Mouse (Mus musculus) limb, embryonic 13.5 days (tissue): ENCODE data around the gene Tesk2. TPM values are rescaled to one million over a fixed set of nuclear protein-coding genes. Genes with fewer than 3 reads are reported as not detected.

Experiments
- ATAC-seq: fragments of 200-750 bp; cut with Nextera tagmentation; 2 replicates; pipeline ENCODE4 v1.8.0; 2017; ENCODE audit warnings: low read depth, moderate number of reproducible peaks, moderate TSS enrichment; ENCODE audit not compliant: low FRiP score
- H3K27ac ChIP-seq: fragments of 300-500 bp; sonication (generic); 2 replicates; pipeline ENCODE4 v1.5.1; 2015; ENCODE audit warnings: inconsistent platforms, mild to moderate bottlenecking, moderate library complexity
- H3K27me3 ChIP-seq: fragments of 300-500 bp; sonication (generic); 2 replicates; pipeline ENCODE4 v1.6.1; 2015; ENCODE audit warnings: mild to moderate bottlenecking, inconsistent platforms
- H3K36me3 ChIP-seq: fragments of 300-500 bp; sonication (generic); 2 replicates; pipeline ENCODE4 v1.6.1; 2015; ENCODE audit warnings: inconsistent platforms, mild to moderate bottlenecking, moderate library complexity
- H3K4me1 ChIP-seq: fragments of 300-500 bp; sonication (generic); 2 replicates; pipeline ENCODE4 v1.6.1; 2015; ENCODE audit warnings: inconsistent platforms
- H3K4me2 ChIP-seq: fragments of 300-500 bp; sonication (generic); replicated peaks from 2 replicates; pipeline ENCODE4 v1.6.1; 2015; ENCODE audit warnings: inconsistent platforms, mild to moderate bottlenecking, moderate library complexity
- H3K4me3 ChIP-seq: fragments of 300-500 bp; sonication (generic); 2 replicates; pipeline ENCODE4 v1.5.1; 2015; ENCODE audit warnings: moderate library complexity, mild to moderate bottlenecking, inconsistent platforms
- H3K9ac ChIP-seq: fragments of 300-500 bp; sonication (generic); 2 replicates; pipeline ENCODE4 v1.6.1; 2015; ENCODE audit warnings: mild to moderate bottlenecking, inconsistent platforms
- H3K9me3 ChIP-seq: fragments of 300-500 bp; sonication (generic); 2 replicates; pipeline ENCODE4 v1.6.1; 2016; ENCODE audit warnings: inconsistent platforms
- WGBS: fragments of 180-500 bp; shearing (Covaris S2); methylation state at CpG from one replicate; pipeline ENCODE4 v1.1.7; 2015; 5-methylcytosine and 5-hydroxymethylcytosine counted together
- polyA plus RNA-seq: library from polyadenylated mRNA; unstranded; fragments of >200 nt; fragmentation: Nextera tagmentation; extraction: Ambion mirVana; gene quantifications from 2 replicates; pipeline ENCODE4 v1.2.1, GENCODE M21; 2015

Gene Tesk2
- polyA plus RNA-seq, 1 experiment from 2014 or later, result 10.9 TPM

- Histone ChIP-seq H3K4me3 (no peak overlapping the region), H3K9me3 (no peaks in the 10 kb centered on the region), H3K4me1 (no peaks in the 10 kb centered on the region), H3K36me3 (no peaks in the 10 kb centered on the region), H3K27ac (no peak overlapping the region), H3K4me2 (no peak overlapping the region), H3K9ac (no peak overlapping the region), H3K27me3 (no peaks in the 10 kb centered on the region)
- WGBS, result 92% methylated on average over 5 of the region's 5 CpGs
- ATAC-seq, result no peak
Measured at GRCm38 (mm10) chr4:116776391-116776790, 55.6 kb downstream of the Tesk2 start.

DNA sequence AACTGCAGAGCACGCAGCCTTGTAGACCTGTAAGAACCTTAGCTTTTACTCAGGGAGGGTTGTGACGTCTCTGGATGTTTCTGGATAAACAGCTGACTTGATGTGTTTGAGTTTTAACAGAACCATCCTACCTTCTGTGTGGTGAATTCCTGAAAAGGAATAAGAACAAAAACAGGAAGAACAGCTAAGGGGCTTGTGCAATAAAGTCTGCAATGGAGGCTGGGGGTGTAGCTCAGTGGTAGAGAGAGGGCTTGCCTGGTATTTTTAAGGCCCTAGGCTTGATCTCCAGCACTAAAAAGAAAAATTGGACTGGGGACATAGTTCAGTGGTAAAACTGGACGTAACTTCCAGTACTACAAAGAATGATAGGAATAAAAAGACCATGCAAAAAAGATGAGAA lies 56.3 kb downstream of the Tesk2 start:
- Histone ChIP-seq H3K4me3 (no peak overlapping the region), H3K9me3 (no peaks in the 10 kb centered on the region), H3K9ac (no peak overlapping the region), H3K36me3 (no peaks in the 10 kb centered on the region), H3K4me1 (no peaks in the 10 kb centered on the region), H3K4me2 (no peak overlapping the region), H3K27ac (no peak overlapping the region), H3K27me3 (no peaks in the 10 kb centered on the region)
- ATAC-seq, result no peak
- WGBS, result 89% methylated on average over 3 of the region's 3 CpGs

DNA sequence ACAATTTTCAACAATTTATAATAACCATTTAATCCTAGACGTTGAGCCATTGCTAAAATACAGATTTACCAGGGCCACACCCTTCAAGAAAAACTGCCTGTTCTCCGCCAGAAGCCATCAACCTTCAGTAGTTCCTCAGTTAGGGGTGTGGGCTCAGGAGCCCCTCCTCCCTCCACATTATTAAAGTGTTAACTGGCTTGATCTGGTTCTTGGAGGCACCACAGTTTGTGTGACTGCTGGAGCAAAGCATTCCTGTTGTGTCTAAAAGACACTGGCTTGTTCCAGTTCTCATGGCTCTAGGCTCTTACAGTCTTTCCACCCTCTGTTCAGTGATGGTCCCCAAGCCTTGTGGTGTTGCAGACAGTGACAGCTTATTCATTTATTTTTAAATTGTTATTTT lies 59.8 kb downstream of the Tesk2 start:
- Histone ChIP-seq H3K9me3 (no peaks in the 10 kb centered on the region), H3K9ac (no peak overlapping the region), H3K4me1 (no peaks in the 10 kb centered on the region), H3K27me3 (no peaks in the 10 kb centered on the region), H3K36me3 (no peaks in the 10 kb centered on the region), H3K4me2 (no peak overlapping the region), H3K27ac (no peak overlapping the region), H3K4me3 (no peak overlapping the region)
- 50% methylated on average over 2 of the region's 2 CpGs for WGBS
- ATAC-seq, result no peak

- no peaks in the 10 kb centered on the region for H3K4me1 ChIP-seq
- no peak overlapping the region for H3K4me2 ChIP-seq
- WGBS, result 36% methylated on average over 2 of the region's 2 CpGs
- H3K4me3 ChIP-seq, result no peak overlapping the region
- ATAC-seq, result no peak
- no peak overlapping the region for H3K9ac ChIP-seq
- H3K27ac ChIP-seq, result no peak overlapping the region
- H3K27me3 ChIP-seq, result no peaks in the 10 kb centered on the region
- H3K36me3 ChIP-seq, result no peaks in the 10 kb centered on the region
- no peaks in the 10 kb centered on the region for H3K9me3 ChIP-seq
Measured at GRCm38 (mm10) chr4:116781366-116781765, 60.6 kb downstream of the Tesk2 start.

DNA sequence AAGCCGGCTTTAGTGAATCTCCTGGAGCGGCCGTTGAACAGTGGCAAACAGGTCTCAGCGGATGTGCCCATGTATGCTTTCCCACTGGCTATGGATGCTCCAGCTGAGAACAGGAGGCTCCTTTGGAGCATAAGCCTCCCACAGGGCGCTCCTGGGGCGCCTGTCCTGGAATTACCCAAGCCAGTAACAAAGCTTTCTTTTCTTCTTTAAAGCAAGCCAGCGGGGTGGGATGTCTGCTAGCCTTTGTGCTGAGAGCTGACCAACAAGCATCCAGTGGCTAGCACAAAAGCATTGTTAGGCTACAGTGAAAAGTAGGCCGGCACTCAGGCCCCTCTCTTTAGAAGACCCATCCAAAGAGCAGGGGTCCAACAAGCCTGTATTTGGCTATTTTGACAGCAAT lies 61.4 kb downstream of the Tesk2 start:
- H3K4me1 ChIP-seq, result no peaks in the 10 kb centered on the region
- no peaks in the 10 kb centered on the region for H3K27me3 ChIP-seq
- H3K4me2 ChIP-seq, result no peak overlapping the region
- no peak for ATAC-seq
- H3K27ac ChIP-seq, result no peak overlapping the region
- no peak overlapping the region for H3K4me3 ChIP-seq
- no peaks in the 10 kb centered on the region for H3K36me3 ChIP-seq
- H3K9ac ChIP-seq, result peak overlapping the region; percentile 1; the same call in 1 of the 2 replicates
- no peaks in the 10 kb centered on the region for H3K9me3 ChIP-seq
- WGBS, result 30% methylated on average over 8 of the region's 8 CpGs

DNA sequence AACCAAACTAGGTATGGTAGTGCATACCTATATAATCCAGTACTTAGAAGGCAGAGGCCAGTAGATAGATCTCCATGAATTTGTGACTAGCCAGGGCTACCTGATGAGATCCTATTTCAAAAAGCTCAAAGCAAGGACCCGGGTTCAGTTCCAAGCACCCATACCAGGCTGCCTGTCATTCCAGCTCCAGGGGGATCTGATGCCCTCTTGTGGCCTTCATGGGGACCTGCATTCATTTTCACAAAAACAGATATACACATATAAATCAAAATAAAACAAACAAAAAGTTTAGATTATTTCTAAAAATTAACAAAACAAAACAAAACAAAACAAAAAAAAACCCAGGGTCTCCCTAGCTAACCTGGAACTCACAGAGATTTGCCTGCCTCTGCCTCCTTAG lies 65.8 kb downstream of the Tesk2 start:
- 97% methylated on average over 1 of the region's 1 CpGs for WGBS
- Histone ChIP-seq H3K36me3 (no peaks in the 10 kb centered on the region), H3K4me1 (peaks cover 5% of the 10 kb centered on the region), H3K4me2 (no peak overlapping the region), H3K9me3 (no peaks in the 10 kb centered on the region), H3K4me3 (no peak overlapping the region), H3K27me3 (no peaks in the 10 kb centered on the region), H3K9ac (no peak overlapping the region), H3K27ac (no peak overlapping the region)
- no peak for ATAC-seq

- Histone ChIP-seq H3K27me3 (no peaks in the 10 kb centered on the region), H3K4me2 (peak overlapping the region; percentile 17; the same call in 1 of the 2 replicates), H3K9ac (0 out of 2 replicates have a peak overlapping the region, but pooled peaks have one; percentile 25), H3K36me3 (no peaks in the 10 kb centered on the region), H3K4me1 (peaks cover 5% of the 10 kb centered on the region), H3K4me3 (no peak overlapping the region), H3K27ac (peak overlapping the region; percentile 29; the same call in 1 of the 2 replicates), H3K9me3 (no peaks in the 10 kb centered on the region)
- no peak for ATAC-seq
- 36% methylated on average over 7 of the region's 7 CpGs for WGBS
Measured at GRCm38 (mm10) chr4:116787985-116788760, 67.4 kb downstream of the Tesk2 start.

DNA sequence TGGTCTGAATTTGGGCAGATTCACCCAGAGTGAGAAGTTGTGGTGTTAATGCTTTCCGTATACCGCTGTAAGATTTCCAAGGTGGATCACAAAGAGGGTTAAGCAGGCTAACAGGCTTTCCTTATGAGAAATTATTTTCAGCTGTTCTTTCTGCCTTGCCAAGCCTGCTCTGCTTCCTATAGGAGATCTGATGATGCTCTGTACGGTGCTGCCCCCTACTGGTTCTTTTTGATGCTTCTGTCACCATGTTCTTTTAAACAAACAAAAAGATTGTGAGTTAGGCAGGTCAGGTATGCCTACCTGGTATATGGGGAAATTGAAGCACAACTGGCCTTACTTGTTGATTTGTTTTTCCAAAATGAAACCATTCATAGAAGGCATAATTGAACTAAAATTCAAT lies 68.2 kb downstream of the Tesk2 start:
- no peaks in the 10 kb centered on the region; the same call in 1 of the 2 replicates for H3K36me3 ChIP-seq
- H3K9ac ChIP-seq, result no peak overlapping the region
- peak overlapping the region; percentile 29; the same call in 1 of the 2 replicates for H3K27ac ChIP-seq
- no peaks in the 10 kb centered on the region for H3K27me3 ChIP-seq
- ATAC-seq, result peak; percentile 80
- H3K4me3 ChIP-seq, result no peak overlapping the region
- peaks cover 5% of the 10 kb centered on the region for H3K4me1 ChIP-seq
- no peaks in the 10 kb centered on the region for H3K9me3 ChIP-seq
- peak overlapping the region; percentile 17; the same call in 1 of the 2 replicates for H3K4me2 ChIP-seq
- WGBS, result 3% methylated on average over 3 of the region's 3 CpGs

GRCm38 (mm10) chr4:116792453-116792852 lies 71.7 kb downstream of the Tesk2 start:
- no peak for ATAC-seq
- Histone ChIP-seq H3K27me3 (no peaks in the 10 kb centered on the region), H3K9me3 (no peaks in the 10 kb centered on the region), H3K27ac (no peak overlapping the region), H3K4me3 (no peak overlapping the region), H3K9ac (no peak overlapping the region), H3K4me2 (no peak overlapping the region), H3K4me1 (peaks cover 12% of the 10 kb centered on the region), H3K36me3 (no peaks in the 10 kb centered on the region; the same call in 1 of the 2 replicates)
- 87% methylated on average over 8 of the region's 8 CpGs for WGBS

- no peak for ATAC-seq
- Histone ChIP-seq H3K27me3 (no peaks in the 10 kb centered on the region), H3K4me1 (peaks cover 7% of the 10 kb centered on the region; the same call in 1 of the 2 replicates), H3K9ac (no peak overlapping the region), H3K27ac (no peak overlapping the region), H3K4me2 (no peak overlapping the region), H3K36me3 (no peaks in the 10 kb centered on the region; the same call in 1 of the 2 replicates), H3K9me3 (no peaks in the 10 kb centered on the region), H3K4me3 (no peak overlapping the region)
- WGBS, result 73% methylated on average over 2 of the region's 2 CpGs
Measured at GRCm38 (mm10) chr4:116794273-116794672, 73.5 kb downstream of the Tesk2 start.

GRCm38 (mm10) chr4:116796442-116797110 lies 75.8 kb downstream of the Tesk2 start:
- Histone ChIP-seq H3K4me3 (no peak overlapping the region), H3K9me3 (no peaks in the 10 kb centered on the region), H3K27ac (no peak overlapping the region), H3K4me1 (peaks cover 7% of the 10 kb centered on the region; the same call in 1 of the 2 replicates), H3K4me2 (no peak overlapping the region), H3K27me3 (no peaks in the 10 kb centered on the region), H3K36me3 (peaks cover 7% of the 10 kb centered on the region), H3K9ac (peak overlapping the region; percentile 9; the same call in 1 of the 2 replicates)
- ATAC-seq, result peak; percentile 75; the same call in 1 of the 2 replicates
- WGBS, result 67% methylated on average over 1 of the region's 1 CpGs

- 43% methylated on average over 5 of the region's 5 CpGs for WGBS
- no peak for ATAC-seq
- H3K27ac ChIP-seq, result no peak overlapping the region
Measured at GRCm38 (mm10) chr4:116799901-116800300, 79.2 kb downstream of the Tesk2 start.

More at GRCm38 (mm10) chr4:116799901-116800300, 79.2 kb downstream of the Tesk2 start:
- H3K4me3 ChIP-seq, result no peak overlapping the region
- H3K4me2 ChIP-seq, result no peak overlapping the region
- H3K9ac ChIP-seq, result no peak overlapping the region
- no peaks in the 10 kb centered on the region for H3K27me3 ChIP-seq
- H3K4me1 ChIP-seq, result peaks cover 7% of the 10 kb centered on the region; the same call in 1 of the 2 replicates
- peaks cover 39% of the 10 kb centered on the region for H3K36me3 ChIP-seq
- H3K9me3 ChIP-seq, result no peaks in the 10 kb centered on the region
